Mouse (Mus musculus): ENCODE data around the gene Iqgap1.

DNA sequence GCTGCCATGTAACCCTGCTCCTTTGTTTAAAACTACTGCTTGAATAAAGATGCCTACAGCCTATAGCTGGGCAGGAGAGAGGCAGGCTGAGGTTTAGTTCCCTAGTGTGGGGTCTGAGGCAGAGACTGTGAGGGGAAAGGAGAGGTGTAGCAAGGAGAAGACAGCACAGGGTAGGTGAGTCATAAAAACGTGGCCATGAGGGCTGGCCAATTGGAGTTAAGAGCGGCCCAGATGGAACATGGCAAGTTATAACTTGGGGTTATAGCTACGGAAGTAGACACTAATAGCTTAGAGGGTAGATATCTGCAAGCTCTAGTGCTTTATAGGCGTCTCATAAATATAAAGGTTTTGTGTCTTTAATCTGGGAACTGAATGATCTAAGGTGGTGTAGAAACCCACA, 2.5 kb downstream of the Iqgap1 start:
- TF ChIP-seq CTCF (conservative IDR thresholded peaks at IDR 0.05; ENCODE audit: insufficient read depth, insufficient read length, low read depth, low read length) (no peak), POLR2A (IDR thresholded peaks at IDR 0.05; ENCODE audit: low read depth, low read length) (no peak)
